Mouse (Mus musculus) thymus, postnatal 25 days (tissue): ENCODE measurements around the gene Dusp23.
A peak's percentile ranks its signal among the peaks of the same experiment; 100 is the strongest.

Experiments used
- DNase-seq: peaks from one replicate; pipeline ENCODE4 v3.0.0; 2022

The Dusp23 gene

GRCm38 (mm10) chr1:172619235-172619634 is 13.5 kb downstream of the Dusp23 start:
- DNase-seq, result peak; percentile 60

GRCm38 (mm10) chr1:172618141-172618540 is 14.6 kb downstream of the Dusp23 start:
- DNase-seq, result no peak

GRCm38 (mm10) chr1:172617365-172618076 is 15.2 kb downstream of the Dusp23 start:
- no peak for DNase-seq

- DNase-seq, result no peak
Measured at GRCm38 (mm10) chr1:172616537-172617300, 16.0 kb downstream of the Dusp23 start.

- DNase-seq, result no peak
Measured at GRCm38 (mm10) chr1:172615412-172615811, 17.4 kb downstream of the Dusp23 start.

- no peak for DNase-seq
Measured at GRCm38 (mm10) chr1:172614654-172615053, 18.1 kb downstream of the Dusp23 start.

GRCm38 (mm10) chr1:172612745-172613144 is 20.0 kb downstream of the Dusp23 start:
- no peak for DNase-seq

GRCm38 (mm10) chr1:172611304-172611703 is 21.5 kb downstream of the Dusp23 start:
- no peak for DNase-seq

- DNase-seq, result no peak
Measured at GRCm38 (mm10) chr1:172602326-172602725, 30.4 kb downstream of the Dusp23 start, which contains the start of gene Fcrl6. Gene Fcrl6, minus strand, starts transcription at chr1:172602551.

- peak; percentile 25 for DNase-seq
Measured at GRCm38 (mm10) chr1:172594495-172594894, 38.3 kb downstream of the Dusp23 start.

- DNase-seq, result no peak
Measured at GRCm38 (mm10) chr1:172593956-172594355, 38.8 kb downstream of the Dusp23 start.

GRCm38 (mm10) chr1:172593321-172593720 is 39.4 kb downstream of the Dusp23 start:
- DNase-seq, result no peak

GRCm38 (mm10) chr1:172590385-172590784 is 42.4 kb downstream of the Dusp23 start, which contains the start of gene Slamf8:
Gene Slamf8, minus strand, starts transcription at chr1:172590568.
- DNase-seq, result no peak

GRCm38 (mm10) chr1:172585612-172586567 is 46.9 kb downstream of the Dusp23 start:
- DNase-seq, result no peak

- DNase-seq, result no peak
Measured at GRCm38 (mm10) chr1:172585026-172585425, 47.7 kb downstream of the Dusp23 start.

GRCm38 (mm10) chr1:172584271-172584670 is 48.5 kb downstream of the Dusp23 start:
- no peak for DNase-seq

GRCm38 (mm10) chr1:172582436-172582835 is 50.3 kb downstream of the Dusp23 start:
- DNase-seq, result no peak
